Mouse (Mus musculus) thymus, adult 2 months (tissue): ENCODE measurements around the gene 1700123O20Rik. TPM values are rescaled to one million over a fixed set of nuclear protein-coding genes. Genes with fewer than 3 reads are reported as not detected.

Experiments used
- DNase-seq: peaks from one replicate; pipeline ENCODE4 v3.0.0; 2021
- H3K27ac ChIP-seq: fragments of 200-500 bp; 2 replicates; pipeline ENCODE4 v1.5.1; 2012; ENCODE audit warnings: low read length, control low read depth; ENCODE audit not compliant: control insufficient read depth, insufficient read depth
- H3K27me3 ChIP-seq: fragments of 200-500 bp; 2 replicates; pipeline ENCODE4 v1.6.1; 2012; ENCODE audit warnings: mild to moderate bottlenecking, low read length, moderate library complexity, mixed read lengths; ENCODE audit not compliant: control insufficient read depth, insufficient read depth
- H3K36me3 ChIP-seq: fragments of 200-500 bp; 2 replicates; pipeline ENCODE4 v1.6.1; 2012; ENCODE audit warnings: mild to moderate bottlenecking, low read length, moderate library complexity; ENCODE audit not compliant: control insufficient read depth, insufficient read depth
- H3K4me1 ChIP-seq: fragments of 200-500 bp; replicated peaks from 2 replicates; pipeline ENCODE4 v1.6.1; 2012; ENCODE audit warnings: low read length; ENCODE audit not compliant: control insufficient read depth, insufficient read depth
- H3K4me3 ChIP-seq: fragments of 200-500 bp; 2 replicates; pipeline ENCODE4 v1.5.1; 2012; ENCODE audit warnings: mild to moderate bottlenecking, low read length, control low read depth, moderate library complexity; ENCODE audit not compliant: control insufficient read depth, insufficient read depth
- CTCF ChIP-seq: fragments of 200-500 bp; IDR thresholded peaks from 2 replicates; pipeline ENCODE4 v1.5.1; 2012; ENCODE audit warnings: mild to moderate bottlenecking, control low read depth, low read length, moderate library complexity, borderline replicate concordance; ENCODE audit not compliant: control insufficient read depth, poor library complexity, insufficient read depth; ENCODE audit errors: extremely low read depth
- POLR2A ChIP-seq: fragments of 200-500 bp; IDR thresholded peaks from 2 replicates; pipeline ENCODE4 v1.6.1; 2012; ENCODE audit warnings: mild to moderate bottlenecking, low read length, control low read depth, moderate library complexity; ENCODE audit not compliant: control insufficient read depth, poor library complexity, insufficient read depth; ENCODE audit errors: extremely low read depth
- WGBS: fragments of 180-500 bp; shearing (Covaris S2); methylation state at CpG from one replicate; pipeline ENCODE4 v1.1.7; 2018; 5-methylcytosine and 5-hydroxymethylcytosine counted together
- polyA plus RNA-seq: library from polyadenylated mRNA; depleted of rRNA; stranded (reverse); fragments of >200 nt; gene quantifications from 2 replicates; pipeline ENCODE4 v1.2.3, GENCODE M21; 2012

1700123O20Rik gene
- polyA plus RNA-seq, 1 experiment, result 80.2 TPM

GRCm38 (mm10) chr14:54695042-54695441, 9.0 kb downstream of the 1700123O20Rik start:
- TF ChIP-seq CTCF, result no peak
- TF ChIP-seq POLR2A, result no peak
- Histone ChIP-seq H3K36me3 (peaks cover 10% of the 10 kb centered on the region), H3K27me3 (no peaks in the 10 kb centered on the region), H3K4me1 (peaks cover 19% of the 10 kb centered on the region), H3K27ac (no peak overlapping the region), H3K4me3 (no peak overlapping the region)
- 62% methylated on average over 6 of the region's 6 CpGs for WGBS
- no peak for DNase-seq

- H3K27ac ChIP-seq, result no peak overlapping the region
- peaks cover 21% of the 10 kb centered on the region for H3K4me1 ChIP-seq
- no peak for DNase-seq
- TF ChIP-seq CTCF, result no peak
- no peak for TF ChIP-seq POLR2A
- no peaks in the 10 kb centered on the region for H3K27me3 ChIP-seq
- no peak overlapping the region for H3K4me3 ChIP-seq
- no peaks in the 10 kb centered on the region for H3K36me3 ChIP-seq
- WGBS, result 98% methylated on average over 4 of the region's 4 CpGs
Observed at GRCm38 (mm10) chr14:54696752-54697151, 10.7 kb downstream of the 1700123O20Rik start.

- no peak for DNase-seq
- Histone ChIP-seq H3K27me3 (no peaks in the 10 kb centered on the region), H3K4me3 (no peak within 1 kb of the TSS), H3K27ac (no peak within 1 kb of the TSS), H3K4me1 (peaks cover 21% of the 10 kb centered on the region), H3K36me3 (no peaks in the 10 kb centered on the region)
- TF ChIP-seq POLR2A (no peak), CTCF (no peak)
- WGBS, result 94% methylated on average over 4 of the region's 4 CpGs
Observed at GRCm38 (mm10) chr14:54698733-54699132, 12.7 kb downstream of the 1700123O20Rik start, which contains the start of gene Gm29776. Gene Gm29776, minus strand, starts transcription at chr14:54698833.

GRCm38 (mm10) chr14:54699586-54699985, 13.6 kb downstream of the 1700123O20Rik start:
- TF ChIP-seq CTCF, result no peak
- TF ChIP-seq POLR2A, result no peak
- H3K4me3 ChIP-seq, result no peak overlapping the region

GRCm38 (mm10) chr14:54701298-54701697, 15.3 kb downstream of the 1700123O20Rik start:
- peak; percentile 88 for DNase-seq
- no peaks in the 10 kb centered on the region for H3K36me3 ChIP-seq
- H3K27ac ChIP-seq, result no peak overlapping the region
- H3K27me3 ChIP-seq, result no peaks in the 10 kb centered on the region
- H3K4me1 ChIP-seq, result peaks cover 20% of the 10 kb centered on the region
- 17% methylated on average over 6 of the region's 6 CpGs for WGBS
- H3K4me3 ChIP-seq, result no peak overlapping the region
- TF ChIP-seq CTCF (peak; percentile 90; the same call in 1 of the 2 replicates), POLR2A (no peak)

More at GRCm38 (mm10) chr14:54699586-54699985, 13.6 kb downstream of the 1700123O20Rik start:
- Histone ChIP-seq H3K27me3 (no peaks in the 10 kb centered on the region), H3K27ac (no peak overlapping the region), H3K4me1 (peaks cover 21% of the 10 kb centered on the region), H3K36me3 (no peaks in the 10 kb centered on the region)
- DNase-seq, result no peak
- WGBS, result 94% methylated on average over 3 of the region's 3 CpGs

- TF ChIP-seq POLR2A, result no peak
- no peak for TF ChIP-seq CTCF
- no peaks in the 10 kb centered on the region for H3K36me3 ChIP-seq
- H3K27me3 ChIP-seq, result no peaks in the 10 kb centered on the region
- DNase-seq, result no peak
- H3K4me3 ChIP-seq, result no peak overlapping the region
- peaks cover 26% of the 10 kb centered on the region for H3K4me1 ChIP-seq
- 87% methylated on average over 10 of the region's 10 CpGs for WGBS
- H3K27ac ChIP-seq, result no peak overlapping the region
Observed at GRCm38 (mm10) chr14:54703207-54703606, 17.2 kb downstream of the 1700123O20Rik start.

- no peak overlapping the region for H3K4me3 ChIP-seq
- 17% methylated on average over 5 of the region's 5 CpGs for WGBS
- DNase-seq, result no peak
Observed at GRCm38 (mm10) chr14:54705844-54706243, 19.8 kb downstream of the 1700123O20Rik start.

More at GRCm38 (mm10) chr14:54705844-54706243, 19.8 kb downstream of the 1700123O20Rik start:
- no peaks in the 10 kb centered on the region for H3K27me3 ChIP-seq
- H3K27ac ChIP-seq, result no peak overlapping the region
- TF ChIP-seq POLR2A (no peak), CTCF (no peak)
- peaks cover 17% of the 10 kb centered on the region for H3K4me1 ChIP-seq
- H3K36me3 ChIP-seq, result no peaks in the 10 kb centered on the region
